Mouse (Mus musculus) midbrain, postnatal 0 days (tissue): Measurements from ENCODE around the gene Zwilch. TPM values are rescaled to one million over a fixed set of nuclear protein-coding genes. Genes with fewer than 3 reads are reported as not detected.

Experiments used
- ATAC-seq: fragments of 200-750 bp; cut with Nextera tagmentation; 2 replicates; pipeline ENCODE4 v1.8.0; 2017; ENCODE audit warnings: moderate number of reproducible peaks, mild to moderate bottlenecking, moderate TSS enrichment, moderate library complexity; ENCODE audit not compliant: low FRiP score
- DNase-seq: peaks from one replicate; pipeline ENCODE4 v3.0.0-alpha.2; 2015; ENCODE audit warnings: low spot score
- H3K27ac ChIP-seq: fragments of 300-500 bp; sonication (generic); 2 replicates; pipeline ENCODE4 v1.5.1; 2014; ENCODE audit warnings: low read depth, mild to moderate bottlenecking, low read length, mixed read lengths
- H3K27me3 ChIP-seq: fragments of 300-500 bp; sonication (generic); 2 replicates; pipeline ENCODE4 v1.6.1; 2014; ENCODE audit warnings: low read length, control low read depth, mixed read lengths; ENCODE audit not compliant: insufficient read depth
- H3K36me3 ChIP-seq: fragments of 300-500 bp; sonication (generic); 2 replicates; pipeline ENCODE4 v1.6.1; 2014; ENCODE audit warnings: low read length, control low read depth, mixed read lengths; ENCODE audit not compliant: insufficient read depth
- H3K4me1 ChIP-seq: fragments of 300-500 bp; sonication (generic); 2 replicates; pipeline ENCODE4 v1.6.1; 2014; ENCODE audit warnings: mild to moderate bottlenecking, control low read depth, antibody characterized with exemption, low read length, mixed read lengths; ENCODE audit not compliant: insufficient read depth
- H3K4me2 ChIP-seq: fragments of 300-500 bp; sonication (generic); 2 replicates; pipeline ENCODE4 v1.6.1; 2014; ENCODE audit warnings: low read depth, mild to moderate bottlenecking, low read length, mixed read lengths; ENCODE audit not compliant: poor library complexity, severe bottlenecking
- H3K4me3 ChIP-seq: fragments of 300-500 bp; sonication (generic); 2 replicates; pipeline ENCODE4 v1.5.1; 2014; ENCODE audit warnings: low read depth, mild to moderate bottlenecking, low read length, moderate library complexity
- H3K9ac ChIP-seq: fragments of 300-500 bp; sonication (generic); replicated peaks from 2 replicates; pipeline ENCODE4 v1.6.1; 2014; ENCODE audit warnings: mild to moderate bottlenecking, low read length, moderate library complexity, mixed read lengths; ENCODE audit not compliant: poor library complexity, severe bottlenecking
- H3K9me3 ChIP-seq: fragments of 300-500 bp; sonication (generic); 2 replicates; pipeline ENCODE4 v1.6.1; 2016; ENCODE audit warnings: low read length, control low read depth
- CTCF ChIP-seq: IDR thresholded peaks from 2 replicates; pipeline ENCODE4 v1.5.1; 2016; ENCODE audit warnings: antibody characterized with exemption, mild to moderate bottlenecking
- WGBS: fragments of 180-500 bp; shearing (Covaris S2); extraction: QIAGEN DNeasy Blood & Tissue Kit; methylation state at CpG from one replicate; pipeline ENCODE4 v1.1.7; 2014; 5-methylcytosine and 5-hydroxymethylcytosine counted together
- polyA plus RNA-seq: library from polyadenylated mRNA; unstranded; fragments of >200 nt; fragmentation: Nextera tagmentation; extraction: Ambion mirVana; gene quantifications from 2 replicates; pipeline ENCODE4 v1.2.1, GENCODE M21; 2015
- total RNA-seq: library from RNA; depleted of rRNA; stranded (reverse); fragments of >200 nt; gene quantifications from 2 replicates; pipeline ENCODE4 v1.2.3, GENCODE M21; 2014

Zwilch gene
- total and polyA plus RNA-seq, 2 experiments from 2014 or later: 2.5 to 12.0 TPM

GRCm38 (mm10) chr9:64110502-64110901, 62.4 kb downstream of the Zwilch start:
- TF ChIP-seq CTCF: no peak

GRCm38 (mm10) chr9:64105301-64105700, 67.6 kb downstream of the Zwilch start:
- 85% methylated on average over 6 of the region's 6 CpGs for WGBS
- no peak overlapping the region for H3K4me2 ChIP-seq
- ATAC-seq (no peak), DNase-seq (no peak)
- TF ChIP-seq CTCF: no peak
- no peaks in the 10 kb centered on the region for H3K36me3 ChIP-seq
- H3K27me3 ChIP-seq: no peaks in the 10 kb centered on the region
- no peaks in the 10 kb centered on the region for H3K4me1 ChIP-seq
- no peak overlapping the region for H3K4me3 ChIP-seq
- no peaks in the 10 kb centered on the region for H3K9me3 ChIP-seq
- no peak overlapping the region for H3K27ac ChIP-seq
- no peak overlapping the region for H3K9ac ChIP-seq

More at GRCm38 (mm10) chr9:64110502-64110901, 62.4 kb downstream of the Zwilch start:
- Histone ChIP-seq H3K27ac (no peak overlapping the region), H3K4me3 (no peak overlapping the region), H3K9me3 (no peaks in the 10 kb centered on the region), H3K4me1 (no peaks in the 10 kb centered on the region), H3K27me3 (no peaks in the 10 kb centered on the region), H3K36me3 (no peaks in the 10 kb centered on the region), H3K9ac (no peak overlapping the region), H3K4me2 (no peak overlapping the region)
- ATAC-seq (no peak), DNase-seq (no peak)
- WGBS: 94% methylated on average over 16 of the region's 16 CpGs

- Histone ChIP-seq H3K27me3 (no peaks in the 10 kb centered on the region), H3K9me3 (no peaks in the 10 kb centered on the region), H3K36me3 (no peaks in the 10 kb centered on the region), H3K9ac (no peak overlapping the region), H3K4me3 (no peak overlapping the region), H3K27ac (no peak overlapping the region), H3K4me2 (no peak overlapping the region), H3K4me1 (no peaks in the 10 kb centered on the region)
- ATAC-seq (no peak), DNase-seq (peak; percentile 40)
- 0% methylated on average over 4 of the region's 4 CpGs for WGBS
- TF ChIP-seq CTCF: peak; percentile 72
Measured at GRCm38 (mm10) chr9:64100442-64100841, 72.5 kb downstream of the Zwilch start.

DNA sequence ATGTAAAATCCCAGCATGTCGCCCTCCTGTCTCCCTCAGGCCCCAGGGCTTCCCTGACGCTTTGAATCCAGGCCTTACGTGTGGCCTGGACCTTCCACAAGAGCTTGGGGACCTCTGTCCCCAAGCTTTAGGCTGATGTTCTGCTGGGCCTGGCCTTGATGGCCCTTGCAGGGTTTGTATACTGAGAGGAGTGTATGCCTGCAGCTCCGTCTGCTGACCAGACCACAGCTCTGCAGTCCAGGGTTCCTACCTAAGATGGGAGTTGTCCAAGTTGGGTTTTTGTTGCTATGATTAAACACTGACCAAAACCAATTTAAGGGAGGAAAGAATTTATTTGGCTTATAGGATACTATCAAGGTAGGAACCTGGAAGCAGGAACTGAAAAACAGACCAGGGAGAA, 74.6 kb downstream of the Zwilch start:
- Histone ChIP-seq H3K4me1 (no peaks in the 10 kb centered on the region), H3K9ac (no peak overlapping the region), H3K9me3 (no peaks in the 10 kb centered on the region), H3K4me2 (no peak overlapping the region), H3K4me3 (no peak overlapping the region), H3K27me3 (no peaks in the 10 kb centered on the region), H3K36me3 (no peaks in the 10 kb centered on the region), H3K27ac (no peak overlapping the region)
- 52% methylated on average over 4 of the region's 4 CpGs for WGBS
- no peak for DNase-seq
- no peak for ATAC-seq
- TF ChIP-seq CTCF: peak; percentile 41

GRCm38 (mm10) chr9:64094083-64094482, 78.8 kb downstream of the Zwilch start:
- H3K4me2 ChIP-seq: no peak overlapping the region
- no peak overlapping the region for H3K4me3 ChIP-seq
- H3K27ac ChIP-seq: no peak overlapping the region
- 52% methylated on average over 9 of the region's 11 CpGs for WGBS
- no peaks in the 10 kb centered on the region for H3K4me1 ChIP-seq
- H3K27me3 ChIP-seq: no peaks in the 10 kb centered on the region
- H3K9ac ChIP-seq: no peak overlapping the region
- no peaks in the 10 kb centered on the region for H3K36me3 ChIP-seq
- DNase-seq (no peak), ATAC-seq (no peak)
- TF ChIP-seq CTCF: no peak
- no peaks in the 10 kb centered on the region for H3K9me3 ChIP-seq

- DNase-seq: peak; percentile 50
Measured at GRCm38 (mm10) chr9:64089004-64089403, 83.9 kb downstream of the Zwilch start.

More at GRCm38 (mm10) chr9:64089004-64089403, 83.9 kb downstream of the Zwilch start:
- no peak for TF ChIP-seq CTCF
- H3K9ac ChIP-seq: no peak overlapping the region
- no peak for ATAC-seq
- no peak overlapping the region for H3K4me2 ChIP-seq
- no peaks in the 10 kb centered on the region for H3K36me3 ChIP-seq
- H3K27ac ChIP-seq: no peak overlapping the region
- H3K9me3 ChIP-seq: no peaks in the 10 kb centered on the region
- peaks cover 3% of the 10 kb centered on the region for H3K4me1 ChIP-seq
- 67% methylated on average over 12 of the region's 12 CpGs for WGBS
- 0 out of 2 replicates have a peak, but pooled peaks cover 6% of the 10 kb centered on the region for H3K27me3 ChIP-seq
- H3K4me3 ChIP-seq: no peak overlapping the region
